Mouse (Mus musculus): ENCODE measurements around the gene Tssk4.

GRCm38 (mm10) chr14:55641291-55641690 is 8.7 kb upstream of the Tssk4 start:
- TF ChIP-seq CTCF (IDR thresholded peaks at IDR 0.05; ENCODE audit: low read depth, low read length) (no peak), POLR2A (IDR thresholded peaks at IDR 0.05; ENCODE audit: borderline replicate concordance, low read depth, low read length) (no peak)

Measured in bone marrow macrophage, adult 2 months (primary cell).